Mouse (Mus musculus): ENCODE results near the gene Trim42. TPM values are rescaled to one million over a fixed set of nuclear protein-coding genes. Genes with fewer than 3 reads are reported as not detected.

Trim42 gene
- total RNA-seq (2014; fragmentation: Nextera tagmentation) = not detected in 2 replicates
- total RNA-seq (2017) = not detected in 2 replicates
- not detected in 2 replicates for polyA plus RNA-seq (2012)

DNA sequence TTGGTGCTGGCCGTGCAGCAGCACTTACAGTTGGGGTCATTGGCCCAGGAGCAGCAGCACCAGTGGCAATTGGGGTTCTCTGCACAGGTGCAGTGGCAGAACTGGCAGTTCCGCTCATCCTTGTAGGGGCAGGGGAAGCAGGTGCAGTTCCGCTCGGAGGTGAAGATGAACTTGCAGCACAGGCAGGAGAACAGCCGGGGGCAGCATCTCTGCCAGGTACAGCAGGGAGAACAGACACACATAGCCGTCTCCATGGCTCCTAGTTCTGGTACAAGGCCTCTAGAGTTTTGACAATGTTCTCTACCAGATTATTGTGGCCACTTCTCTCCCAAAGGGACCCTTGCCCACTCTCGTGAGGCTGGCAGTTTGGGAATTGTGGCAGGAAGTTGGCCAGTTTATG is at the start of gene Trim42:
Trim42 (minus strand) TSS at position 368 of the 400 bp plus-strand sequence.
- DNase-seq (ENCODE audit: low spot score) (no peak), ATAC-seq (ENCODE audit: extremely low read depth, insufficient number of reproducible peaks, low FRiP score, poor library complexity, severe bottlenecking) (no peak)
- Histone ChIP-seq H3K4me1 (ENCODE audit: insufficient read depth, low read depth, low read length) (no peaks in the 10 kb centered on the region), H3K27me3 (ENCODE audit: insufficient read depth, low read length) (peaks cover 2% of the 10 kb centered on the region; the same call in 1 of the 2 replicates), H3K36me3 (replicated peaks) (no peaks in the 10 kb centered on the region), H3K9me3 (replicated peaks) (peaks cover 43% of the 10 kb centered on the region), H3K4me3 (ENCODE audit: low read depth, low read length) (no peak within 1 kb of the TSS)
- no peak for TF ChIP-seq GATA1 (IDR thresholded peaks at IDR 0.05; ENCODE audit: borderline replicate concordance, low read length)
- TF ChIP-seq POLR2AphosphoS5 (IDR thresholded peaks at IDR 0.05; ENCODE audit: insufficient replicate concordance, low read depth, low read length) = no peak
- TF ChIP-seq GATA2 (IDR thresholded peaks at IDR 0.05; ENCODE audit: borderline replicate concordance, low read depth, low read length) = no peak
- TF ChIP-seq TAL1 (conservative IDR thresholded peaks at IDR 0.05; ENCODE audit: low read depth, low read length) = no peak
- TF ChIP-seq CTCF (IDR thresholded peaks at IDR 0.05; ENCODE audit: low read depth, low read length) = no peak

- Histone ChIP-seq H3K9me3 (replicated peaks) (peaks cover 30% of the 10 kb centered on the region), H3K4me1 (ENCODE audit: insufficient read depth, low read depth, low read length) (no peaks in the 10 kb centered on the region), H3K27me3 (ENCODE audit: insufficient read depth, low read length) (no peaks in the 10 kb centered on the region), H3K36me3 (replicated peaks) (no peaks in the 10 kb centered on the region), H3K4me3 (ENCODE audit: low read depth, low read length) (no peak overlapping the region)
- TF ChIP-seq GATA2 (IDR thresholded peaks at IDR 0.05; ENCODE audit: borderline replicate concordance, low read depth, low read length) (no peak), POLR2AphosphoS5 (IDR thresholded peaks at IDR 0.05; ENCODE audit: insufficient replicate concordance, low read depth, low read length) (no peak), TAL1 (conservative IDR thresholded peaks at IDR 0.05; ENCODE audit: low read depth, low read length) (no peak), GATA1 (IDR thresholded peaks at IDR 0.05; ENCODE audit: borderline replicate concordance, low read length) (no peak), CTCF (IDR thresholded peaks at IDR 0.05; ENCODE audit: low read depth, low read length) (no peak)
- DNase-seq (ENCODE audit: low spot score) (no peak), ATAC-seq (ENCODE audit: extremely low read depth, insufficient number of reproducible peaks, low FRiP score, poor library complexity, severe bottlenecking) (no peak)
Observed at GRCm38 (mm10) chr9:97414876-97415668, 45.3 kb upstream of the Trim42 start.

DNA sequence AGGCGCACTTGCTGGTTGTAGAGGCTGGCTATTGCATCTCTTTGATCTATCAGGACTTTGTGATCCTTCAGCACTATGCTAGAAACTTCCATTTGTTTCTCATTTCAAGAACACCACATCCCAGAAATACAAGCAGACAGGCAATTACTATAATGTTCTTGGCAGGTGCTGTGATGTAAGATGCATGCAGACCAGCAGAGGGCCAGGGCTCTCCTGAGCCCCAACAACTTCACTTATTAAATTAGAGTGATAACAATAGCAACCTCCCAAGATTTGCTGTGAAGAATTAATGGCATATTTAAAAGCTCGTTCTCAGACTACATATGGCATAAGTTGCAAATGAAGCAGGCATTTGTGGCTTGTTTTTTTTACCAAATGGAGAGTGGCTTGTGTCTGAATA is 38.4 kb upstream of the Trim42 start:
- ATAC-seq (ENCODE audit: extremely low read depth, insufficient number of reproducible peaks, low FRiP score, poor library complexity, severe bottlenecking) (no peak), DNase-seq (ENCODE audit: low spot score) (no peak)
- peaks cover 20% of the 10 kb centered on the region for H3K9me3 ChIP-seq (replicated peaks)

GRCm38 (mm10) chr9:97356441-97356840 is 13.3 kb downstream of the Trim42 start:
- no peak for DNase-seq (ENCODE audit: low spot score)
- H3K9me3 ChIP-seq (replicated peaks) = peaks cover 49% of the 10 kb centered on the region
- no peaks in the 10 kb centered on the region for H3K4me1 ChIP-seq (ENCODE audit: insufficient read depth, low read depth, low read length)
- TF ChIP-seq CTCF (IDR thresholded peaks at IDR 0.05; ENCODE audit: low read depth, low read length) = no peak
- TF ChIP-seq GATA1 (IDR thresholded peaks at IDR 0.05; ENCODE audit: borderline replicate concordance, low read length) = no peak
- no peaks in the 10 kb centered on the region for H3K36me3 ChIP-seq (replicated peaks)
- H3K27me3 ChIP-seq (ENCODE audit: insufficient read depth, low read length) = no peaks in the 10 kb centered on the region
- no peak for ATAC-seq (ENCODE audit: extremely low read depth, insufficient number of reproducible peaks, low FRiP score, poor library complexity, severe bottlenecking)
- H3K4me3 ChIP-seq (ENCODE audit: low read depth, low read length) = no peak overlapping the region

More for the DNA sequence above, 38.4 kb upstream of the Trim42 start:
- no peaks in the 10 kb centered on the region for H3K4me1 ChIP-seq (ENCODE audit: insufficient read depth, low read depth, low read length)
- no peak for TF ChIP-seq CTCF (IDR thresholded peaks at IDR 0.05; ENCODE audit: low read depth, low read length)
- TF ChIP-seq TAL1 (conservative IDR thresholded peaks at IDR 0.05; ENCODE audit: low read depth, low read length) = no peak
- no peak for TF ChIP-seq GATA2 (IDR thresholded peaks at IDR 0.05; ENCODE audit: borderline replicate concordance, low read depth, low read length)
- TF ChIP-seq POLR2AphosphoS5 (IDR thresholded peaks at IDR 0.05; ENCODE audit: insufficient replicate concordance, low read depth, low read length) = no peak
- no peak for TF ChIP-seq GATA1 (IDR thresholded peaks at IDR 0.05; ENCODE audit: borderline replicate concordance, low read length)
- H3K4me3 ChIP-seq (ENCODE audit: low read depth, low read length) = no peak overlapping the region
- H3K36me3 ChIP-seq (replicated peaks) = no peaks in the 10 kb centered on the region
- H3K27me3 ChIP-seq (ENCODE audit: insufficient read depth, low read length) = no peaks in the 10 kb centered on the region

- no peak for TF ChIP-seq GATA2 (IDR thresholded peaks at IDR 0.05; ENCODE audit: borderline replicate concordance, low read depth, low read length)
- no peak for TF ChIP-seq CTCF (IDR thresholded peaks at IDR 0.05; ENCODE audit: low read depth, low read length)
- no peak for TF ChIP-seq POLR2AphosphoS5 (IDR thresholded peaks at IDR 0.05; ENCODE audit: insufficient replicate concordance, low read depth, low read length)
- no peak for TF ChIP-seq TAL1 (conservative IDR thresholded peaks at IDR 0.05; ENCODE audit: low read depth, low read length)
- TF ChIP-seq GATA1 (IDR thresholded peaks at IDR 0.05; ENCODE audit: borderline replicate concordance, low read length) = no peak
- no peaks in the 10 kb centered on the region for H3K27me3 ChIP-seq (ENCODE audit: insufficient read depth, low read length)
- H3K36me3 ChIP-seq (replicated peaks) = no peaks in the 10 kb centered on the region
- H3K4me1 ChIP-seq (ENCODE audit: insufficient read depth, low read depth, low read length) = no peaks in the 10 kb centered on the region
- DNase-seq (ENCODE audit: low spot score) = no peak
- no peak for ATAC-seq (ENCODE audit: extremely low read depth, insufficient number of reproducible peaks, low FRiP score, poor library complexity, severe bottlenecking)
- no peak overlapping the region for H3K4me3 ChIP-seq (ENCODE audit: low read depth, low read length)
- peaks cover 73% of the 10 kb centered on the region for H3K9me3 ChIP-seq (replicated peaks)
Observed at GRCm38 (mm10) chr9:97344767-97345297, 24.9 kb downstream of the Trim42 start.

- DNase-seq (ENCODE audit: low spot score) (no peak), ATAC-seq (ENCODE audit: extremely low read depth, insufficient number of reproducible peaks, low FRiP score, poor library complexity, severe bottlenecking) (no peak)
- Histone ChIP-seq H3K4me3 (ENCODE audit: low read depth, low read length) (no peak overlapping the region), H3K9me3 (replicated peaks) (peaks cover 52% of the 10 kb centered on the region), H3K36me3 (replicated peaks) (no peaks in the 10 kb centered on the region), H3K27me3 (ENCODE audit: insufficient read depth, low read length) (no peaks in the 10 kb centered on the region), H3K4me1 (ENCODE audit: insufficient read depth, low read depth, low read length) (no peaks in the 10 kb centered on the region)
- TF ChIP-seq GATA2 (IDR thresholded peaks at IDR 0.05; ENCODE audit: borderline replicate concordance, low read depth, low read length) (no peak), TAL1 (conservative IDR thresholded peaks at IDR 0.05; ENCODE audit: low read depth, low read length) (no peak), CTCF (IDR thresholded peaks at IDR 0.05; ENCODE audit: low read depth, low read length) (no peak), POLR2AphosphoS5 (IDR thresholded peaks at IDR 0.05; ENCODE audit: insufficient replicate concordance, low read depth, low read length) (no peak), GATA1 (IDR thresholded peaks at IDR 0.05; ENCODE audit: borderline replicate concordance, low read length) (no peak)
Observed at GRCm38 (mm10) chr9:97341772-97342171, 28.0 kb downstream of the Trim42 start.

Measured in G1E (cell line).